Mouse (Mus musculus) layer of hippocampus, adult 18-20 months (tissue): ENCODE results near the gene Gm3417. TPM values are rescaled to one million over a fixed set of nuclear protein-coding genes. Genes with fewer than 3 reads are reported as not detected.

Experiments
- total RNA-seq, 2 experiments: library from RNA; stranded (reverse); gene quantifications; 2 replicates each; pipeline ENCODE4 v1.2.3; 2021

Gene Gm3417
- total RNA-seq, 2 experiments from 2014 or later: 1.5 TPM; not detected in 1

Other genes with a start within 250 kb of the Gm3417 start
- gene Wdr27, start 35.6 kb downstream of the Gm3417 start, total RNA-seq: 1 to 10 TPM; 3.1 to 3.7 TPM
- 10 to 100 TPM; 12.7 to 15.3 TPM for gene 1600012H06Rik, start 35.6 kb downstream of the Gm3417 start, total RNA-seq
- gene Phf10, start 17.5 kb downstream of the Gm3417 start, total RNA-seq: 10 to 100 TPM; 52.4 to 54.7 TPM
- gene 9030025P20Rik, start 322 bp downstream of the Gm3417 start, total RNA-seq: 1 to 10 TPM; 6.4 to 6.5 TPM
- gene Gm3435, start 31.4 kb upstream of the Gm3417 start, total RNA-seq: 1 to 10 TPM; 4.1 to 5.8 TPM
- gene Ermard, start 62.4 kb upstream of the Gm3417 start, total RNA-seq: 10 to 100 TPM; 51.9 to 52.9 TPM
- gene Tcte3, start 62.7 kb upstream of the Gm3417 start, total RNA-seq: 1 to 10 TPM in 1 of 2 experiments, not detected in 1; 1.3 TPM
- gene Gm3448, start 62.7 kb upstream of the Gm3417 start, total RNA-seq: 1 to 10 TPM; 7.2 to 8.4 TPM